Mouse (Mus musculus) cerebellum, postnatal 4 days (tissue): ENCODE measurements around the gene Arid3b.

ENCODE experiments used
- DNase-seq, 2 experiments: peaks; one replicate each; pipeline ENCODE4 v3.0.0; 2022; ENCODE audit warnings: low spot score in 2 of 2, mixed read lengths in 1 of 2

The Arid3b gene

GRCm38 (mm10) chr9:57829812-57830557, 6.6 kb downstream of the Arid3b start:
- DNase-seq: no peak

DNA sequence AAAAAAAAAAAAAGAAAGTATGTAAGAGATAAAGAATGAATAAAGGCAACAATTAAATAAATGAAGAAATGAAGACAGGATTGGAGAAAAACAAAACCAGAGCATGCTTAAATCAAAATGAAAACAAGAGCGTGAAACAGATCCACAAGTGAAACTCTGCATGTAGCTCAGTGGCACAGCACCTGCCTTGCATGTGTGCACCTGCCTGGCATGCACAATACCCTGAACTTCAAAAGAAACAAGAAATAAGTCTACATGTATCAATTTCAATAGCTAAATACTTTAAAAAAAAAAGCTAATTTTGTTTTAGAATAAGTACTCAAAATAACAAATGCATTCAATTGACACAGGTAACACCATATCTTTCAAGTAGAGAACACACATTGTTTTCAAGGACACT, 13.2 kb downstream of the Arid3b start:
- no peak for DNase-seq

DNA sequence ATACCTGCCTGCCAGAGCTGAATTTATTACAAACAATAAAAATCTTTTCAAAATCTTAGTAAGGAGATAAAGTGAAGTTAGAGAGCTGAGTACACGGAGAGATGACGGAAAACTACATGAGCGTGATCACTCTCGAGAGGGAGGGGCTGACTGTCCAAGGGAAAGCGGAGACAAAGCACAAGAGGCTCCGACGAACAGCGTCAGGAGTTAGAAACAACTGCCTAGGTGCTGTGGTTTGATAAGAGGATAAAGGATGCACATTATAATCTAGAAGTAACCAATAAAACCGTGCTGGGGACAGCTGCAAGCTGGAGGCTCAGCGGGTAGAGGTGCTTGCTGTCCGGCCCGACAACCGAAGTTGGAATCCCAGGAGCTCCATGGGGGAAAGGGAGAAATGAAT, 13.8 kb downstream of the Arid3b start:
- no peak for DNase-seq

GRCm38 (mm10) chr9:57820186-57821080, 16.2 kb downstream of the Arid3b start:
- DNase-seq: no peak

GRCm38 (mm10) chr9:57817220-57817667, 19.3 kb downstream of the Arid3b start:
- no peak for DNase-seq

DNA sequence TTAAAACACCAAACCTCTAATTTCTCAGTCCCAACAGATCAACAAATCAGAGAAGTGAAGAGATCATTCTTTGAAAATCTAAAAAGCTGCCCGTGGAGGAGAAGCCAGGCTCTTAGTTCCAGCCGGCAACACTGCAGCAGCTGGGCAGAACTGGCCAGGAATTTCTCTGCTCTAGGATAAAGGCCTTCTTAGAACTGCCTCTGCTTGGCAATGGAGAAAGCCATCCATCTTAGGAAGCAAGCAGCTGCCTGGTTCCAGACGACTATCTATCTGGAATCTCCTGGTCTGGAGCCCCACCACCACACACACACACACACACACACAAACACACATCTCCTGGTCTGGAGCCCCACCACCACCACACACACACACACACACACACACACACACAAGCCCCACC, 21.7 kb downstream of the Arid3b start:
- no peak for DNase-seq

GRCm38 (mm10) chr9:57814014-57814413, 22.6 kb downstream of the Arid3b start:
- no peak for DNase-seq

GRCm38 (mm10) chr9:57811793-57812733, 24.5 kb downstream of the Arid3b start:
- no peak for DNase-seq

GRCm38 (mm10) chr9:57810691-57811090, 25.9 kb downstream of the Arid3b start:
- DNase-seq: no peak

GRCm38 (mm10) chr9:57808771-57809310, 27.8 kb downstream of the Arid3b start:
- no peak for DNase-seq

- no peak for DNase-seq
Observed at GRCm38 (mm10) chr9:57807174-57807651, 29.4 kb downstream of the Arid3b start.

DNA sequence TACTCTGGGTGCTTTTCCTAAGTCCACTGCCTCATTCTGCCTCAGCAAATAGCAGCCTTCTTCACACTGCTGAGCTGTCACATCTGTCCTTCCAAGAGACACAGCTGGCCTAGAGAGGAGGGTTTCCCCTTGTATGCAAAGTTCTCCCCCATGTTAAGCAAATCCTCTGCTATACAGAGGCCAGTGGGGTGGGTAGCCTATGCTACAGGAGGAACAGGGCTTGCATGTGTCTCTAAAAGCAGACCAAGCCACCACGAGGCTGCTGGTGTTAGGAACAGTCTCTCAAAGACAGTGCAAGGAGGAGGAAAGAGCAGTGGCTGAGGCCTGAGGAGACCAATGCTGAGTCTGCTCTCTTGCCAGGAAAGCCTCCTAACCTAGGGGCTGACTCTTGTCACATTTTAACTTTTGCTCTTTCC, 30.5 kb downstream of the Arid3b start:
- no peak for DNase-seq

DNA sequence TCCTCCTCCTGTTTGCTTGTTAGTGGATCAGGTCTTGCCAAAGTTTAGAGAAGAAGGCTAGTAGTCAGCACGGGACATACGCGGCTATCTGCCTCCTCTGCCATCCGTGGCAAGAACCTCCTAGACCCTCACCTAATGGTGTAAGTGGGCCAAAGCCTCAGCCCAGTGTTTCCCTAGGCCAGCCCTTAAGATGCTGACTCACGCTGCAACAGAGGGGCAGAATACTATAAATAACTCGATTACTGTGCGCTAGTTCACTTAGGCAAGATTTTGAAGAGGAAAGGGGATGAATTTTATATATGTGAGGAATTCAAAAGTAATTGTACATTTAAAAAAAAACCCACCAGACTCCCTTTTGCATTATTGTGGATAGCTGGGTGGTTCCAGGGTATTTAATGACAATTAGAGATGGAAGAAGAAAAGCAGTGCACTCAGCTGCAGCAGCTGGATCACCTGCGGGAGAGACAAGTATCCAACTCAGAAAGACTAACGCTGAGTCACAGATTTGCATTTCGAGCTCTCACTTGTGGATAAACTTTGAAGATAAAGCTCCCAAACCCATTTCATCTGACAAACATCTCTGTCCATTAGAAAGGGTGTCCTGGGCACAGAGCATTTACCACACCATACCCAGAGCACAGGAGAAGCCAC, 31.4 kb downstream of the Arid3b start:
- no peak for DNase-seq

GRCm38 (mm10) chr9:57803839-57804238, 32.8 kb downstream of the Arid3b start:
- no peak for DNase-seq

- DNase-seq: no peak
Observed at GRCm38 (mm10) chr9:57803047-57803446, 33.5 kb downstream of the Arid3b start.

DNA sequence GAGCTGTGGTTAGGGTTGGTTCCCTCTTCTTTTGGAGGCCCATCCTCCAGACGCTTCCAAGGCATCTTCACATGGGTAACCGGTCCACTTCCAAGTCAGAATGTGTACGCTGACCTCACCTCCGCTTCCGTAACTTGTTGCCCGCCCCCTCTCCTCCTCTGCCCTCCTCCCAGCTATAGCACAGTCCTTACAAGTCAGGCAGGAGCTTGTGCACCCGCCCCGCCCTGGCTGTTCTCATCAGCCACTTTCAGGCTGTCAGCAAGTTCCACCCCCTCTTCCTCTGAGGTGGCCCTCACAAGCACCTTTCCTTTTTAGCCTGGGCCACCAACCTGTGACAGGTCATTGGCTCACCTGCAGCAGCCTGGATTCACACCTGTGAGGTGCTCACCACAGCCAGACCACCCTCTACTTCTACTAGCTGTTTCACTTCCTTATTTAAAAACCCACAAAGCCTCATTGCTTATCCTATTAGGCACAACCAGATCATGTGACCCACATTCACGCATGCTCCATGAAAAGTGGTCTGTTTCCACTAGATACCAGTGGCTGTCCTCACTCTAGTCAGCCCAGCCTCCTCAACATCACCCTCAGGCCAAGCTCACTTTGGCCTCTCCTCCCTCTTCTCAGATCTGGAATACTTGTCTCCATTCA, 36.1 kb downstream of the Arid3b start:
- no peak for DNase-seq

GRCm38 (mm10) chr9:57798725-57799253, 37.8 kb downstream of the Arid3b start:
- no peak for DNase-seq

- DNase-seq: no peak
Observed at GRCm38 (mm10) chr9:57797456-57797855, 39.1 kb downstream of the Arid3b start.

GRCm38 (mm10) chr9:57789733-57790132, 46.9 kb downstream of the Arid3b start:
- no peak for DNase-seq

DNA sequence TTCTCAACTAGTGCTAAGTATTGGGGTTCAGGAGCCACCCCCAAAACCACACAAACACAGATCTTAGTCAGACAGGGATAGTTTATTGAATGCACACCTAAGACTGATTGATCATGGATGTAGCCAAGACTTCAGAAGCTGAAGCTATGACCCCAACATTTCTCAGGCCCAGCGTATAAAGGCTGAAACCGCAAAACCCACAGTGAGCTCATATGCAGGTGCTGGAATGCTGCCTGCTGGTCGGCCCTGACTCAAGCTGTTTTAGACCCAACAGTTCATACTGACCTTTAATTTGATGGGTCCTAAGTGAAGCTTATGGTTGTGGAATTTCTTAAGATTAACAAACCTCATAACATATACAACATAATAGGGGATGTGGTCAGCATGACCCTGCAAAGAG, 53.9 kb downstream of the Arid3b start:
- no peak for DNase-seq
